Mouse (Mus musculus): ENCODE measurements at regions not wholly inside any gene's neighbourhood (a gene's known extent, or its start where the extent isn't known, plus 50 kb on each side); places are given as distances from the start of the nearest gene placed in this dataset.

DNA sequence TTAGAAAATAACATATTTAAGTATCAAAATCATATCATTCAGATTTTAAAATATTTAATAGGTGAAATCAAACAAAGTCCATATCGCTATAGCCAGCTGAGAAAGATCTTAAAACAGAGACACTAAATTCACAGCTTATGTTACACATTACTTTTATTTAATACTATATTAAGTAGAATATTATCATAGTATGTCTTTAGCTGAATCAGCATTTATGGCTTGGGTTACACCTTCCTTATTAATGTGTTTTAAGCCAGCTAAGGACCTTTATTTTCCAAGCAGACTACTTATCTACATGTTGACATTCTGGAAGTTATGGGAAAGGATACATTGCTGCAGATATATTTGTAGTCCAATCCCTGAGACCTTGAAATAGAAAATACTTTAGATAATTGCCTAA lies 684.9 kb upstream of the Adgrl4 start:
- no peak for DNase-seq

DNA sequence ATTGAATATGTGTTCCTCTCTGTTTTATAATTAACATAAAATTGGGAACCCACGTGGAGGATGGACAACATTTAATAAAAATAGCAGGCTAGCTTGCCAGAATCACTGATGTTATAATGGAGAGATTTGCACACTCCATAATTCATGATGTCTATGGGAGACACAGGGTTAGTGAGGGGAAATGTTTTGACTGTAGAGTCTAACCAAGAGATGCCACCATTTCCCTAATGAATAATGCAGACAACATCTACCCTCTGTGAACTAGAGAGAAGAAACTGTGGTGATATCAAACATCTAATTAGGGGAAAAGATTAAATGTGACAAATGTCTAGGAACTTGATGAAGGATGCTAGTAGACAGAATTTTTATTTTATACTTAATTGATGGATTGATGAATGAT lies 677.8 kb upstream of the Adgrl4 start:
- no peak for DNase-seq

DNA sequence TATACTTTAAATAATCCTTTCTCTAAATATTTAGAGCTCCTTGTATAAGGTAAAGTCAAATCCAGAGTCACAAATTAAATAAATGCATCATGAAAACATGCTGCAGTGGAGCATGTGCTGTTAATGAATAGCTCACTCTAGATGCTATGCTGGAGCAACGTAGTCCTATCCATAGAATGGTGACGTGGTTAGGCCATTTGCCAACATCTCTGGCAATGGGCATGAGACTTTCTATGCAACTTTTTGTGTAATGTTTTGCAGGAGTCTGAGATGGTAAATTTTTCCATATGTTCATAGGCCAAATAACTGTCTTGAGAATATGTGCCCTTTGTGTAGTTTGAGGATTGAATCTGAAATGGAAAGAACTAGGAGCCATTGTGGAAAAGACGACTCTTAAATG lies 653.1 kb upstream of the Adgrl4 start:
- no peak for DNase-seq

DNA sequence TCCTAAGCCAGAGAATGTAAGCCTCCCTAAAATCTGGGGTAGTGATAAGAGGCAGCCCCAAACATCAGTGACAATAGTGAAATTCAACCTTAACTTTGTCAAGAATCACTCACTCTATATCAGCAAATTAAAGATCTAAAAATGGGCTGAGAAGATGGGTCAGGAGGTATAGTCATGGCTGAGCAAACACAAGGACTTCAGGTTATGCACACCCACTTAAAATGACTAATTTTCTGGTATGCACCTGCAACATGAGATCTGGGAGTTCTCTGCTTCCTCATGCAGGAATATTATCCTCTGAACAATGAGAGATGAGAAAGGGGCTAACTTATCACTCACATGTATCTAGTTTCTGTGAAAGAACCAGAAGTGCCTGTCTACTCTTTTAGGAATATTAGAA lies 619.9 kb upstream of the Adgrl4 start:
- no peak for DNase-seq

DNA sequence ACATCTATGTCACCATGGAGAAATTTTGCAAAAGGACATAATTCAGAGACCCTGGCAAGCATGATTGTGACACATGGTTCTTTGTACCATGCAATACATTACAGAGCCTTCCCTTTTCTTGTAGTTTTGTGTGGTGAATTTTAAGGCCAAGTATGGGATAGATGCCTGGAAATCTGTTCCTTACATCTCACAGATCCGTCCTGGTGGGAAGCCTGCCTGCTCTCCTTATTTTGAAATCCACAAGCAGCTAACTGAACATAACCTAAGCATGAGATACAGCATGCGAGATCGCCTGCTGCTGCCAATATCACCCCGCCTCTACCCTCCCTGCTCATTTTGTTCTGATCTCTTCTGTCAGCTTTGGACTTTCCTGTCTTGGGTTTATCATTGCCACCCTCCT lies 618.3 kb upstream of the Adgrl4 start:
- no peak for DNase-seq

DNA sequence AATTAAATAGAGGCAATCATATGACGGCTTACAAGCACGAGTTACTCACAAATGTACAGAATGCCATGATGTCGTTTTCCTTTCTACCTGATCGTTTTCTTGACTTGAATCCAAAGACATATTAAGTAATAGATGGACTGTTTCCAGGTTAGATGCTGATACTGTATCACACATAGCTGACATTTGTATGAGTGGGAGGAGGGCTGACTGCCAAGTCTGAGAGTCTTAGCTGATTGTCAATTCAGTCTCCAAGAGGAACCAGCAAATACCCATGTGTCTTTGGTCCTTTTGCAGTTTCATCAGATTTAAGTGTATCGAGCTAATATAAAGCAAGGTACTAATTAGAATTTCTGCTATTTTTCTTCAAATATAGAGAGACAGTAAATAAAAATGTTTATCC lies 617.6 kb upstream of the Adgrl4 start:
- DNase-seq = no peak

DNA sequence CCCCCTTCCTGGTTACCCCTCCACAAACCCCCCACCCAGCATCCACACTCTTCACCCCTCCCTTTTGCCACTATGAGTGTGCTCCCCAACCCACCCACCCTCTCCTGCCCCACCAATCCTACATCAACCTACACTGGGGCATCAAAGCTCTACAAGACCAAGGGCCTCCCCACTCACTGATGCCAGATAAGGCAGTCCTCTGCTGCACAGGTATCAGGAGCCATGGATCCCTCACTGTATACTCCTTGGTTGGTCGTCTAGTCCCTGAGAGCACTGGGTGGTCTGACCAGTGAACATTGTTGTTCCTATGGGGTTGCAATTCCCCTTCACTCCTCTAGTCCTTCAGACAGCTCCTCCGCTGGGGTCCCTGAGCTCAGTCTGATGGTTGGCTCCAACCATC lies 591.7 kb upstream of the Adgrl4 start:
- no peak for DNase-seq

DNA sequence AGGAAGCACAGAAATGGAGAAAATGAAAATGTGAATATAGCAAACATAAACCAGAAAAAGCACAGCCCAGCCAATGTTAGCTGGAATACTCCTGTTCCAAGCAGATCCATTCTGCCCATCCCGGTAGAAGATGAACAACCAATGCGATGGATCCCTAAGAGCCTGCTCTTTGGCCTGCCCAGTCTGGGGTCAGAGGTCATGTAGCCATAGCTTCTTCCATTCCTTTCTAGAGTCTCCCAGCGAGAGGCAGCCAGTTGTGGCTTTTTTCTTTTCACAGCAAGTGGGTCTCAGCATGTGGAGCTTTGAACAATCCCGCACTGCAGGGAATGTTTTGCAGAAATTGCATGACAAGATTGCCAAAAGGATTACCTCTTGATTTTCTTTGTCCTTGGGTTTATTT lies 585.6 kb upstream of the Adgrl4 start:
- no peak for DNase-seq

DNA sequence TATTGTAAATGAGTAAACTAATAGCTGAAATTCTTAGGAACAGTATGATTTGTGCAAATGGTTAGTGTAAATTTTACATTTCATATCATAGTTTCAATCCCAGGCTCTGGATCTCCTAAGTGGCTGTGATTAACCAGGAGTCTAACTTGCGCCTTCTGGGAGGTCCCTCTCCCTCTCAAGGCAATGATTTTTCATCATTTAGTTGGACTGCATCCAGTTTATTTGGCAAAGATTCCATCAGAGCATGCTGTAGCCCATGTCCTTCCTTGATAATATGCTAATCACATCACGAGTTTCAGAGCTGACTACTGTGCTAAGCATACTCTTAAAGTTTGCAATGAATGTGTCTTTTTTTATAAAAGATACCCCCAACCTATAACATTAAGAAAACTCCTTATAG lies 541.0 kb upstream of the Adgrl4 start:
- DNase-seq = no peak

DNA sequence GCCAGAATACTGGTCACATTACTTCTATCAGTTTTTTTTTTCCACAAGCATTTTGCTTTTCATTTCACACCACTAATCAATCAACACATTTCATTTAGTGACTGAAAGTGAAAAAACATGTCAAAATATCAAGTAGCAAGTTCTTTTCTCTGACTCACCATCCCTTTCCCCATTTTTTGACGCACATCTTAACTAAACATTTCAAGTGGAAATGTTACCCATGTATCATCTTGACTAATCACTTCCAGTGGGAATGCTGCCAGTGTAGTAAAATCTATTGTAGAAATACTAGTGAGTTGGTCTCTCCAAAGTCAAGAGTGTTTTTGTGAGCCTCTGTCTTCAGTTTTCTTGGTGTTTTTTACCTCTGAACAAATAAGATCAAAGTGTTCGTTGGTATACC lies 527.6 kb upstream of the Adgrl4 start:
- no peak for DNase-seq

DNA sequence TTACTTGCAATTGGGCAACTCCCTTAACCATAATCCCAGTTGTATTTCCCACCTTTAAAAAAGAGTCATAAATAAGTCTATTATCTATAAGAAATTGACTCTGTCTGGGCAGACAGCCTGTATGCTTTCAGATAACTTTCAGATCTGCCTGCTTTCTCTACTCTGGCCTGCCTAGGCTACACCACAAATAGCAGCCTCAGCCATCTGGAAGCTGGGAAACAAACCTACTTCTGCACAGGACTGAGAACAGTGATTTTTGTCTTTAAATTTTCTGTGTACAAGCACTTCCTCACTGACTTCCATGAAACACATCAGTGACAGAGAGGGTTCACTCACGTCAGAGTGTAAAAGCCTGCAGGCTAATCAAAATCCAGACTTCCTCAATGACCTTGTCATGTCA lies 482.8 kb upstream of the Adgrl4 start:
- DNase-seq = no peak

DNA sequence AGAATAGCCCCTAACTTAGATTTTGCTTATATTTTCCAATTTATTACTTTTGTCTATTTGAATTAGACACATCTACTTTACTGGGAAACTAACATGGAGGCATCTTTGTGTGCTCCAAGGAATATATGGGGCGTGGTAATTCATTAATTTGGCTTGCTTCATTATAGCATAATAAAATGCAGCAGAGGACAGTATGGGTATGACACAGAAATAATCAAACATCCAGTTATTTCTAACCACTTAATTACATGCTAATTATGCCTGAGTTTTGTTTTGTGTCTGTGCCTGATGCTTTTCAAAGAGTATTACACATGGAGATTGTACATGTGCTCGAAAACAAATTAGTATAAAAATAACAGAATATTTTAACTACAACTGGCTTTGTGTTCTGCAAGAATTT lies 438.0 kb upstream of the Adgrl4 start:
- DNase-seq = no peak

DNA sequence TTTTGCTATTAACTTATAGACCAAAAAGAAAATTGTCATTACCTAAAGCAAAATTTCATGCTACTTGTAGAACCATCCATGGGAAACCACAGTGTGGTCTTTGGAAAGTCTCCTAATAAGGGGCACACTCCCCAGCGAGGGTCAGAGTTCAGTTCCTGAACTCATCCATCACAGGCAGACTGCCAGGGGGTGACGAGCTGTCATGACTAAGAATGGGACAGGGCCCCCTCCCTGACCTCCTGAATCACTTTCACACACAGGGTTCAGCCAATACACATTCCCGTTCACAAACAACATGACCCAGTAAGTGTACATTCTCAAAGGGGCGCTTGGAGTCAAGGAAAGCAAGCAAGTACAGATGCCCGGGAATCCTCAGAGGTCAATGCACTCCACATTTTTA lies 437.5 kb upstream of the Adgrl4 start:
- no peak for DNase-seq

DNA sequence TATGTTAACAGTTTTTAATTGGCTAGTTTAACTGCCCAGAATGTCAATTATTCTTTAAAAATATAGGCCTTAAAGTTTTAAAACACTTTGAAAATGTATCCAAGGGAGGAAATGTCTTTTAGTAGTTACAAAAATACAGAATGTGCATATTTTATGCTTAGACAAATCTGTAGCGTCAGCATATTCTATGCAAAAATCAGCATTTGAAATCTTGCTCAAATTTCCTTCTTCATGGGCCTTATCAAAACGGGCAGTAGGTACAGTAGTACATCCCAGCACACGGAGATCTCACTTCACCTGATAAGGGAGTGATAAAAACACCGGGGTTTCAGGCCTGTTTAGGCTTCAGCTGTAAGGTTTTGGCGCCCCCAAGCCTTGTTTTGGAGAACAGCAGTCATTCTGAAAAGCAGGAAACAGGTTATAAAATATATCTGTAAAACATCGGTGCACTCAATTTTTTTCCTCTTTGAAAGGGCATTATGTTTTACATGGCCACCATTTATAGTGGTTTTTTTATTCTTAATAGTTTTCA lies 435.7 kb upstream of the Adgrl4 start:
- DNase-seq = no peak

DNA sequence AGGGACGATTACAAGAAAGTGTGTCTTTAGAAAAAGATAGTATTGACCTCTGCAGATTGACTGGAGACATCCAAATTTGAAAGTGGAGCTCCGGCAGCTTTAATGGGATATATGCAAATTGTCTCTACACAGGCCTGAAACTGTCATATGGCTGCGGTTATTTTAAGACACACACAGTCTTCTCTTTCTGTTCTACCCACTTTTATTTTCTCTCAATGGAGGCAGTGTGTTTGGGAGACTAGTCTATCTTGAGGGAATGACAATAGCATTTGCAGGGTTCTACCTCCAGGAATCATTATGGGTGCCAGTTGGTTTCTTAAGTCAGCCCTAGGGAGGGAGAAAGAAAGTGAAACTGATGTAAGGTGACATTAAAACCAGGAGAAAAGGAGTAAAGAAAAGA lies 434.2 kb upstream of the Adgrl4 start:
- no peak for DNase-seq

DNA sequence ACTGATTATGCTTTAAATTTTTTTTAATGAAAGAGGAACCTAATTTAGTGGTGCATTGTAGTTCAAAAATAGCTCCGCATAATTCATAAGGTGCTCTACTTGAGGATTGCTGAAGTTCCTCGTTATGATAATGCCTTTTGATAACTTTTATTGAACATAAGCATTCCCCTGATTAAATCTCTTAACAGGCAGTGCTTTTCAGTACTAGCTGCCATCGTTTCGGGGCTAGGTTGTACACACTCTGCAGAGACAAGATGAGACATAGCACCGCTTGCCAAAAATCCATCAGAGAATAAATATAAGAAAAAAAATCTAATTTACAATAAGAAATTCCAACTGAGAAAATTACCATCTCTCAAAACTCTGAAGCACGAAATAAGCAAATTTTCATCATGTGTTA lies 433.7 kb upstream of the Adgrl4 start:
- no peak for DNase-seq

DNA sequence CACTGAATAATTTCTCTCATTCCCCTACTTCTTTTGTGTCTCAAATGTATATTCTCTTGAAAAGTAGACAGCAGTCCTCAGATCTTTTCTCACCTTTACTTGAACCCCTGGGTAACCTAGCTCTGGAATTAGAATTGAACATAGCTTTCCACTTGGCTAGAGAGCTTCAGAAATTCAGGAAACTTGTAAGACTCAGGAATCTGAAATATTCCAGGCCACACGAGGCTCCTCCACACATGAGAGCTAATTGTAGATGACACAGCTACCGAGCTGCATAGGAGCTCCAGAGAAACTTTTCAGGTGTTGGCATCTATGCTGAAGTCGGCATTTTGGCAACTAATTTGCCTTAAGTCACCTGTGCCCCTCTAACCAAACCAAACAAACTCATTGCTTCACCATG lies 417.7 kb upstream of the Adgrl4 start:
- no peak for DNase-seq

DNA sequence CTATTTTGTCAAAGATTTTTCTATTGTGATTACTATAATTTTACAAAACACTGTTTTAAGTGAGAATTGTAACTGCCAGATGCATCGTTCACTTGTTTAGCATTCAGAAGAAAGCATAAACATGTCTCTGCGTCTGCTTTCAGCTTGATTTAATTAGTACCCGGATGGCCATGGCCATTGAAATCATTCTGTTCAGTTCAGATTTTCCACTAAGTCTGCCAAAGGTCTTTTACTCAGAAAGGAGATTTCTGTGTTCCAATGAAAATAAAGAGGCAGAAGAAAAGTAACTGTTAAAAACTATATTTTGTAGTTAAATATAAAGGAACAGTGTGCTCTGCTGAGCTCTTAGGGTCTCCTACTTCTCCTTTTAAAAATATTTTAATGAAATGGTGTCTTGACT lies 380.2 kb upstream of the Adgrl4 start:
- no peak for DNase-seq

DNA sequence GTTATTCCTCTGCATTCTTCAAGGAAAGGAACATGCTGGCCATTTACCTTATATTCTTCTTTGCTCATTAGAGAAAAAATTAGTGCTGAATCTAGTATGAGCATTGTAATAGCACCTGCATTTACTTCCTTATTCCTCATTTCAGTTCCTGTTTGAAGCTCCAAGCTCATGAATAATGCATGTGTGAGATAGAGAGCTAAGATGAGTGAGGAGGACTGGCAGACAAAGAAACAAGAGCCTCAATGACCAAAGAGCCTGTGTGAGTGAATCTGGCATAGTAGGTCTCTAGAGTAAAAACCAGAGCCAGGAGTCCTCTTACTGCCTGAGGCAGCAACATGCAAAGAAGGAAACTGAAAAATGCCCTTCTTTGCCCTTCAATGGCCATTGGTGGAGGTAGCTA lies 365.4 kb upstream of the Adgrl4 start:
- DNase-seq = no peak

DNA sequence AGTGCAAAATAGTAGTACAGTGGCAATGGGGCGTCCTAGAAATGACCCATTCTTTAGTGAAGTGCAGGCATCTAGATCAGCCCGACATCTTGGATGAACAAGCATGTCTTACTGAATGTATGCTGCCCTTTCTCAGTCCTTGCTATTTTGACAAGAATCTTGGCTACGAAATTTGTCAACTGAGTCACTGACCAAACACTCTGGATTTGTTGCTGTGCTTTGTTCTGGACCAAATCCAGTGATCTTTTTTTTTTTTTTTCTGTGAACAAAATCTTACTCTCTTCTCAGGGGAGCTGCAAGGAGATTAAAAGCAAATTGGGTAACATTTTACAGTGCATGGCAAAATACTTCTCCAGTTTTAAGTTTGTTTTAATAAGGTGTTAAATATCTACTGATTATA lies 320.9 kb upstream of the Adgrl4 start:
- no peak for DNase-seq

DNA sequence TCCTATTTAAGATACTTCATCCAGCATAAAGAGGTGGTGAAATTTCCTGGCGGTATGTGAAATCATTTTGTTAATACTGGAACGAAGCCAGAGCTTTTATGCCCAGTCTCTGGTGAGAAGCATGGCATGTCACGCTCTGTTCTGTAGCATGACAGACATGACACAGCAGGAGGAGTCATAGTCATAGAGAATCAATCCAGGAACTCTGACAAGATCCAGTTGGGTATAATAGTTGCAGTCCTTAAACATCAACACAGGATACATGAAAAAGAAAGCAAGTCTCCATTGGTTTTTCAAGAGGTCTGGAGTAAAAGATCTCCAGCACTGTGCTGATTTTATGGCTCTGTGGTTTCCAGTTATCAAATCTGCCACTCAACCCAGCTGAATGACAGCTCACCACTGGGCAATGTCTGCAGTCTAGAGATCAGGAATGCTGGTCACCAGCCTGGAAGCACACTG lies 320.1 kb upstream of the Adgrl4 start:
- no peak for DNase-seq

DNA sequence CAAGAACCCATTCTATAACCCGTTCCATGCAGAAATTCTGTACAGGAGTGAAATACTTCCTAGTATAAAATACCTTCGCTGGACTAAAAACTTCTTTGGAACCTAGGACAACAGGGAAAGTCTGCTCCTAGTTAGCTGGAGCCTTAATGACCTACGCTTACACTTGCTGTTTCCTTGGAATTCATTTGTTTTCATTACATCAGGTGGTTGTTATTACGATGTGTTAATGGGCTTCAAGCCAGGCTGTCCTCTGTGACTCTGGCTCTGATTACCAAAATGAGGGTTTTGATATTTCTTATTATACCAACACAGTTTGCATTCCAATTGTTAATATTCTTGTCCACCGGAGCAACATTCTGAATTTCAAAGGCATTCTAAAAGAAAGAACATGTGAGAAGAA lies 313.6 kb upstream of the Adgrl4 start:
- no peak for DNase-seq

DNA sequence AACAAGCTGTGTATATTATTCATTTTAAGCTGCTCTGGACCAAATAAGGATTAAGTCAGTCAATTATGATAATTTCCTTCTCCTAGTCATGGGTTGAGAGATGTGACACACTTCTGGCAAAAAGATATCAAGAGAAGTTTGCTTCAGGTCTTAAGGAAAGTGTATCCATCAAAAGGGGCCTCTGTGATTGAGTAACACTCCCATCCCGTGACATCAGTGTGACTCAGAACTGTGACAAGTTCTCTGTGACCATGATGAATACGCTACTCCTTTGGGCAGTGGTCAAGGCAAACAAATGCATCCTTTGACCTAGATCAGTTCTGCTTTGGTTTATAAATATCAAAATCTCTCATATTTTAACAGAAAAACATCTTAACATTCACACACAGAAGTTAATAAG lies 290.8 kb upstream of the Adgrl4 start:
- DNase-seq = no peak

DNA sequence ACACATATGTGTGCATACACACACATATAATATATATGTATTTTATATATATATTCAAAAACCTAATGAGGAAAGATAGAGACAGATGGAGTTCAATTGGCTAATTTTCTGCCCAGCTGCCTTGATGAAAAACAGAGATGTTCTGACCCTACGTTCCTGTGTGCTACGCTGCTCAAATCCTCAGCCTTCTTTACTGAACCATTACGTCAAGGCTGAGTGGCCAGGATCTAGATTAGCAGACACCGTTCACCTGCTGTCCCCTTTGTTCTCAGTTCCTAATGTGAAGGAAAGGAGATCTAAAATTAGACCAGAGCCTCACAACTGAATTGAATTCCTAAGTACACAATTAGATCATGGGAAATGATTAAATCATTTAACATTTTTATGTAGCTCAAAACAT lies 284.3 kb upstream of the Adgrl4 start:
- no peak for DNase-seq

DNA sequence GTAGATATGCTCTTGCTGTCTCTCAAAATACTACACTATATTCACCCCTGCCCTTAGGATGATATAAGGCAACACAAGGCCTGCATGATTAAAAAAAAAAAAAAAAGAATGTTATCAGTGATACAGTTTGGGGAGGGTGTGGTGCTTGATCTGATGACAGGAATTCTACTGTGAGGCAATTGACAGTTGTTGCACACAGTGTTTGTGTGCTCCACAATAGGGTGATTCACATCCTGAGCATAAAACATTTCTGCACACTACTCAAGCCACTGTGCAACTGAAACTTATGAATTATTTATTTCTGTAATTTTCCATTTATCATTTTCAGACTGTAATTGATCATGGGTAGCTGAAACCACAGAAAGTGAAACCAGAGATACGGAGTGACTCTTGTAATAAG lies 277.2 kb upstream of the Adgrl4 start:
- DNase-seq = no peak

DNA sequence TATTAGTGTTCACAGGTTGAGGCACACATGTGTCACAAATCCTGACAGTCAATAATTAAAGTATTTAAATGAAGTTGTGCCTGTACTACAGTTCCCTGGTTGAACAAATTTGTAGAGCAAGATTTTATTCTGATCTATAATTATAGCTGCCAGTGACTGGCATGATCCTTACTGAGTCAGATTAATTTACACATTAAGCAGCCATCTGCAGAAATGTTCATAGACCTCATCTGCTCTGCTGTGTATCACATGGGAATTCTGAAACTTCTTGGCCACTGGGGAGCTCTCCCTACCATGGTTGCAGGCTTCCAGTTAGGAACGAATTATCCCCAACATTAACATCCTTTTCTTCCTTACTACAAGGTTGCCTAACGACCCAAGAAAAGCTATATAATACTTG lies 255.6 kb upstream of the Adgrl4 start:
- DNase-seq = no peak
